Mouse (Mus musculus) liver, embryonic 14.5 days (tissue): Measurements from ENCODE around the gene Gpr19.

Experiments
- CTCF ChIP-seq: IDR thresholded peaks from 2 replicates; pipeline ENCODE4 v1.5.1; 2016; ENCODE audit warnings: antibody characterized with exemption, low read depth, control low read depth
- EP300 ChIP-seq: IDR thresholded peaks from 2 replicates; pipeline ENCODE4 v1.6.1; 2016; ENCODE audit warnings: antibody characterized with exemption, low read depth

DNA sequence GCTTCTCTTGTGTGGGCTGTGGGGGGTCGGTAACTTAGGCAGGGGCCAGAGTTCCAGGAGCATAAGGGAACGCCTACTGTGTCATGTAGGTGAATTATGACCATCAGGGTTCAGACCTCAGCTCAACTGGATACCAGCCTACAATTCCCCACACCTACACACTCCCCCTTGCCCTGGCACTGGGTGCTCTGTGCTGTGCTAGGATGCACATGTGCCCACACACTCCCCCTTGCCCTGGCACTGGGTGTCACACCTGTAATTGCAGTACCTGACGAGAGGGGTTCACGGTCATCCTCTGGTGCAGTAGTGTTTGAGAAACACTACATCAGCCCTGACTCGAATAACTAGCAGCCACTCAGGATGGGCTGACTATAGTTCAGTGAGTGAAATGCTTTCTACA lies 43.6 kb downstream of the Gpr19 start:
- TF ChIP-seq CTCF (no peak), EP300 (no peak)
